Mouse (Mus musculus) gastrocnemius, postnatal 36 days (tissue): ENCODE data around the gene Gm12830. TPM values are rescaled to one million over a fixed set of nuclear protein-coding genes. Genes with fewer than 3 reads are reported as not detected.

Experiments used
- DNase-seq, 2 experiments: peaks; one replicate each; pipeline ENCODE4 v3.0.0; 2022
- intact Hi-C: fragments of 180-260 bp; cut with DNase I; formaldehyde crosslinking; loops from one replicate; pipeline ENCODE4 v1.15.1; 2025
- total RNA-seq, 2 experiments: library from RNA; stranded (reverse); gene quantifications; 2 replicates each; pipeline ENCODE4 v1.2.3; 2021

Gene Gm12830
- total RNA-seq, 2 experiments from 2014 or later: not detected

DNA sequence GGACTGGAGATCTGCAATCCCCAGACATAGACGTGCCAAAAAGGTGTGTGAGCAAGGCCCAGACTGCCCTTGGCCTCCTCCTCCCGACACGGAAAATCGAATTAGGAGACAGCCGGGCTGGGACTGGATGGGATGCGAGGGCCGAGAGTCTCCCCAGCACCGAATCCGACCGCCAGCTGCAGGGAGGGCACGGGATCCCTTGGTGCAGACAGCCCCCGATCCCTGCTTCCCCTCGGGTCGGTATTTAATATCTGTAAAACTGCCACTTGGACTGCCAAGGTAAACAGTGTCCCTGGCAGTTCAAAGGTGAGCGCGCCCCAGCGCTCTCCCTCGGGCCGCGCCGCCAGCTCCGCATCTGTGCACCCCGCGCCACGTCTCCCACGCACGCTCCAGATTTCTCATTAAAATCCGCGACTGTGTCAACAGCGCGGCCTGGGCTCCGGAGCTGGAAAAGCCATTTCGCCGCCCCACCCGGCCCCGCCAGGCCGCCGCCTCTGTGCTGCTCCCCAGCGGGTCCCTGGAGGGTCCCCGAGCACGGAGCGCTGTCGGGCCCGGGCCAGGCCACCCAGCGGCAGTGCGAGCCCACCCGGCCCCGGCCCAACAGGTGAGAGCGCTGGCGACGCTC lies 21.7 kb downstream of the Gm12830 start:
- DNase-seq: no peak
- intact Hi-C loops: no loop called here

DNA sequence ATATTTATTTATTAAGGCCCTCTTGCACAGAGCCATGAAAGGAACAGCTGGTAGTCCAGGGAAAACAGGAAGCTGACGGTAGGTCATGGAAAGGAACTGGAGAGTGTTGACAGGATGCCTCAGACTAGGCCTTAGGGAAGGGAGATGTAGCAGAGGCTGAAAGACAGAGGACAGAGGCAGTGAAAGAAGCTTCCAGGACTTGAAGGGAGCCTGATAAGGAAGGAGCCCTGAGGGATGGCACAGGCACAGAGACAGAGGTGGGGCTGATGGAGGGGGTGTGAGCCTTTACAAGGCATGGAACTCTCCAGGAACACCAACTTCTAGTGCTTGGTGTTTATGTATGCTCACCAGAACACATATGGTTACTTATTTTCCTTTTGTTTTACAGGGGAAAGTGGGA lies 23.1 kb downstream of the Gm12830 start:
- no peak for DNase-seq

DNA sequence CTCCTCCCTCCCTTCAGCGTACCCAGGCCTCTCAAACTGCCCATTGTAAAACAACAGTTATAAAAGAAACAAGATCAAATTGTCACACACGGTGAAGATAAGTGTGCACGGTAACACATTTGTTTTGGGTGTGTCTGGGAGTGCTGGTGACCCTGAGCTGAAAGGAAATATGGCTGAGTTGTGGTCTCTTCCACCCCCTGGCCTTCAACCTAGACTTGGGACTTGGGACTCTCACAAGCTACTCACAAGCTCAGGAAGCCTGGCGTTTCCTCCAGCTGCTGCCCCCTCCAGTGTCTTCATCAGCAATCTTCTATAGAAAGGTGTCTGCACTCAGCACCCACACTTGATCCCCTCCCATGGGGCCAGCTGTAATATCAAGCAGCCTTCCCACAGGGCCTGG lies 24.1 kb downstream of the Gm12830 start:
- intact Hi-C loops: no loop called here
- DNase-seq: no peak

More for the DNA sequence above, 23.1 kb downstream of the Gm12830 start:
- intact Hi-C loops: no loop called here

DNA sequence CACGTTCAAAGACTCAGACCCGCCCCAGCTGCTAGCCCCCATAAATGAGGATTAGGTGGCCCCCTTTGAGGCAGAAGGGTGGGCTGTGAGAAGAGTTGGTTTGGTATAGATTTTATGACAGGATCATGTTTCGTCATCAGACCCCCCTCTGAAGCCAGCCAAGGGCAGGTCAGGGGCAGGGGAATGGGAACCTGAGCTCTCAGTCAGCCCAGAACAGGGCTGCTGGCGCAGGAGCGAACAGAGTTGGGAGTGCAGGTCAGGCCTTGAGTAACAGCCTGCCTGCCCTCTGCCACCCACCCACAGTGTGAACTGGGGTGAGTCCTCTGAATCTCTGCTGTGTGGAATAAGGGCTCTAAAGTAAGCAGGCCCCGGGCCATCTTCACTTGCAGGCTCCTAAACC lies 25.2 kb downstream of the Gm12830 start:
- intact Hi-C loops: no loop called here
- DNase-seq: no peak

DNA sequence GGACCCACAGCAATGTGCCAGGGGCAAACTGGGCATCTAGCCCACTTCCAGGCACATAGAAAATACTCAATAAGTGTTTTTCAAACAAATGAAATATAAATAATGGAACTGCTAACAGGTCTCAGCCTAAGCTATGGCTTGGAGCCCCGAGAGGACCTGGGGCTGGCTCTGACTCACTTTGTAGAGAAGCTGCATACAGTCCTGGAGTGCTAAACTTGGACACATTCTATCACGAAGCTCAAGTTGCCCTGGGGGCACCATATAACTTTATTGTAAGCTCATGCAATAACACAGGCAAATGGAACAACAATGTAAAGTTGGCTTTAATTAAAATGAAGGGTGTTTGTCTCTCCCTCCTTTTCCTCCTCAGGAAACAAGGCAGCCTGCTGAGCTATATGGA lies 32.4 kb downstream of the Gm12830 start:
- intact Hi-C loops: no loop called here
- no peak for DNase-seq

DNA sequence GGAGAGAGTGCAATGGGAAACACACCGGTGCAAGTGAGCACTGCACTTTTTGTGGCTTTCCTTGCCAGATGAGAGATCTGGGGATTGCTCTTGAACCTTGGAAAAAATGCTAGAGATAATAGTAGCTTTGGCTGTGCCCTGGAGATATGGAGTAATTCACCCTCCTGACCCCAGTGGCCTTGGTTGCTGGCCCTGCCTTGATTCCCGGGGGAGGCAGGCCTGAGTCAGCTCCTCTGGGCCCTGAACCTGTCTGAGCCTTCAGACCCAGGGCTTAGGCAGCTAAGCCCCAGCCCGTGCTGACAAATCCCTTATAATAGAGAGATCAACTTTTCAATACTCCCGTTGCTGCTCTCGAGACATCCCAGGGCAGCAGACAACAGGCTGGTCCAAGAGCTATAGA lies 36.9 kb downstream of the Gm12830 start:
- no peak for DNase-seq
- intact Hi-C loops: no loop called here

DNA sequence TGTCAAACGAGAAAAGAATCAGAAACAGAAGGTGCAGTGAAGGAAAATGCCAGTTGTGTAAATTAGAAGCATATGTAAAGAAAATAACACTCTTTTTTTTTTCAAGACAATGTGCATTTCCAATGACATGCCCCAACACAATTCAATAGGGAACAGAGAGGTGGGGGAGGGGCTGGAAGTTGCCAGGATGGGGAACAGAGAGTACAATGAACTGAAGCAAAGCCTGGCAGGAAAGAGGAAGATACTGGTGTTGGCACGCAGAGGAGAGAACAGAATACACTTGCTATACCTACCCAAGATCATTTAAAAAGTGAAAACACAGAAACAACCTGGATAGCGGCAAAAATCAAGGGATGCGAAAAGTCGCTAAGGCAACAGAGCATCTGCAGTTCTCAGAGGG lies 41.6 kb downstream of the Gm12830 start:
- DNase-seq: no peak
- intact Hi-C loops: no loop called here

DNA sequence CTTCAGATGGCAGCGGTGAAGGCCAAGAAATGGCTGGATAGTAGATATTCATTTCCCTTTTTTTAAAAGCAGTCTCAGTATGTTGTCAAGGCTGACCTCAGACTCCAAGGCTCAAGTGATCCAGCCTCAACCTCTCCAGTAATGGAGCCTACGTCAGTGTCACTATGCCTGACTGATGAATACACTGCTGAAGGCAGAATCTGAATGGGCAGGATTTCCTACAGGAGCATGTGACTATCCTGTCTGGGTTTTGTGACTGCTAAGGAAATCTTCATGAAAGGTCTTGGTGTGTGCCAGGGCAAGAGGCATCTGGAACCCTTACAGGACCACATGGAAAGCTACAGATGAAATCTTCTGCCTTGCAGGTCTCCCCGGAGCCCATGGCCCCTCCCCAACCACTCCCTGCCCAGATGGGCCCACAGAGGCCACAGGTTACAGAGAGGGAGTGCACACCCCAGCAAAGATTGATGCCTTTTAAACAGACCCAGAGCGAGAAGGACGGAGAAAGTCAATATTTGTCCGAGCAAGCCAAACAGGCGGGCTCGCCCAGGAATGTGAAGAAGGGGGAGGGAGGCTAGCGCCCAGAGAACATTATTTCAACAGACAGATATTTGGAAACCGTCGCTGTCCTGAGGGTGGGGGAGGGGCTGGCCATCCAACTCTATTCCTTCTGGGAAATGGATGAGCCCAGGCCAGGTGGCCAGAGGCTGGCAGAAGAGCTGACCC lies 48.4 kb downstream of the Gm12830 start:
- intact Hi-C loops: no loop called here

DNA sequence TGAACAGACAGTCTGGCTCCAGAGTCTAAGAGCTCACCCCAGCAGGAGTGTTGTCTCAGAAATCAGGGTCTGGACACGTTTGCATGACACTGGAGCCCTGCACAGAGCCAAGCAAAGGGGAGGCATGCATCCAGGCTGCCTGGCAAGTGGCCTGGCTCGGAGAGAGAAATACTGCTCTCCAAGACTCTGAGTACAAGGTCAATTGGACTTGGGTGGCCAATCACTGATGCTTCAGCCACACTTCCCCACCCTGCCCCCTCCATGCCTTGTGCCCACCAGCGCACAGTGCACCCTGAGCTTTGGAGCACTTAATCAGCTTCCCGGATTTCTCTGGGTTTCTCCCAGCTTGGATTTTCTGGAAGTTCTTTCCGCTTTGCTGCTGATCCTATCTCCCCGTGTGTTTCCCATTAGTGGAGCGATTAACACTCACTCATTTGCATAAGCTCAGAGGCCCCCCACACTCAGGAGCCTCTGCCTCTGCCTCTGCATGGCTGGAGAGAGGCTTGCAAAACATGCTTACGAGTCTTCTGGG lies 55.0 kb downstream of the Gm12830 start:
- intact Hi-C loops: no loop called here
- no peak for DNase-seq

More for the DNA sequence above, 48.4 kb downstream of the Gm12830 start:
- no peak for DNase-seq

DNA sequence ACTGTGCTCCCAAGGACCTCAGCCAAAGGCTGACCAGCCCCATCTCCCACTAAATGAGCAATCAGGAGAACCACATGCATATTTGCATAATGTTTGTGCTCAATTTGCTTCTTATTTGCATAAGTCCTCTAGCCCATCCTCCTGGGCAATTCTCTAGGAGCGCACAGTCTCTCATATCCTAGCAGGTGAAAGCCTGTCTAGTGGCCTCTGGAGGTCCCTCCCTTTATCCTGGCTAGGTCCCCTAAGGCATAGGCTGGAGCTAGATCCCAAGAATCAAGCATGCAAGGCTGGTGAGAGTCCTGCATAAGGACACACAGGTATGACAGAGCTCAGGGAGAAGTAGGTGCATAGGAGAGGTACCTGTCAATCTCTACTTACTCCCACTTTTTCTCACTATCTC lies 60.7 kb downstream of the Gm12830 start:
- intact Hi-C loops: no loop called here
- no peak for DNase-seq

DNA sequence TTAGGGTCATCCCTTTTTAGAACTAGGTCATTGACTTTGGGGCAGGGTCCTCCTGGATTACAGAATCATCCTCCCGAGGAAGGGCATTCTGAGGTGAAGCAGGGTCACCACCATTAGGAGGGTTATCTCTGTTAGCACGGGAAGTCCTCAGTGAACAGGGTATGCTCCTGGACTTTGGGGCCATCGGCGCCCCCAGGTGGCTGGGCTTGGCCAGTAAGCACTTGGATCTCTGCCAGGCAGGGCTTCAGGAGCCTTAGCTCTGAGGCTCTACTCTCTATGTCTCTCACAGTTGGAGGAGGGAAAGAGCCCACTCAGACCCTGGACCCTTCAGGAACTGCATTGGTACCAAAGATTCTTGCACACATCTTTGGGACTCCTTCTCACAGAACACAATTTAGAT lies 76.3 kb downstream of the Gm12830 start:
- no peak for DNase-seq
- intact Hi-C loops: no loop called here

DNA sequence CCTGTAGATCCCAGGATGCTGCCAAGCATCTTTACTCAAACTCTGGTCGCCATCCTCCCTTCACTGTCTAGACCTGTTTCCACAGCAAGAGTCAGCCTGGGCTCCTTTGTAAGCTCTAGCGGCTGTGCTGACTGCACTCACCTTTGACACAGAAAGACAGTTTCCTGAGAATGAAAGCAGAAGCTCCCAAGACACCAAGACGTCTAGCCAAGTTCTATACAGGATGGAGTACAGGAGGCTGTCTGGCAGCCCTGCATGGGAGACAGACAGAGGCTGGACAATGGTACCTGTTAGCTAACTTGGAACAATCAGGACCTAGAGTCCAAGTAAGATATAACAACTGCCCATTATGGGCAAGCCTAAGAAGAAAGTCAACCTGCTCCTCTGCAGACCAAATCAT lies 78.4 kb downstream of the Gm12830 start:
- intact Hi-C loops: no loop called here
- DNase-seq: no peak

DNA sequence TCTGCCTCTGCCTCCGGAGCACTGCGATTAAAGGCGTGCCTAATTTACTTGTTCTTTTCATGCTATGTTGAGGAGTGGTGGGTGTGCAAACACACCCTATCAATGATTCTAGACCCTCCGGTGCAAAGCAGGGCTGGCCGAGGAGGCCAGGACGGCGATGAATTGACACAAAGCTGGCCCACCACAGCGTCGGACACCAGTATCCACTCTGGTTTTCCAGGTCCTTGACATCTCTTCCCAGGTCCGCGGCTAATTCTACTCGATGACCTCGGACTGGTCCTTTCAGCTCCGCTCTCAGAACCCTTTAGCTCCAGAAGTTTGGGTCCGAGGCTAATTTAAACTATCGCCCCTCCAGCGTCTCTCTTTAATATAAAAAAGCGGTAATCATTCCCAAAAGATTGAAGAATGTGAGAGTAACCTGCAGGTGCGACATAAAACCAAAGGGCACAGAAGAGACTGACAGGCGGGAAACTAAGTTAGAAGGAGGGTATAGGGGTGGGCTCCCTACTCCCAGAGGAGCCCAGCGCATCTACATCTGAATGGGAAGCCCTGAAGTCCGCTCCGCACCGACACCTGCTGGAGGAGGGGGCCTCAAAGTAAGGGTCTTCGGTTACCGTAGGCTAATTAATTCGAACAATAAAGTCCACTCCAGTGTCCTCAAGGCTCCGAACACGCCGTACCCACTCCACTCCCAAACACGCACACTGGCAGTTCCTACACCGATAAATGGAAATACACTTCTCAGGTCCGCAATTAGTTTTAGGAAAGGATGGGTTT lies 79.5 kb downstream of the Gm12830 start:
- intact Hi-C loops: no loop called here
- no peak for DNase-seq

DNA sequence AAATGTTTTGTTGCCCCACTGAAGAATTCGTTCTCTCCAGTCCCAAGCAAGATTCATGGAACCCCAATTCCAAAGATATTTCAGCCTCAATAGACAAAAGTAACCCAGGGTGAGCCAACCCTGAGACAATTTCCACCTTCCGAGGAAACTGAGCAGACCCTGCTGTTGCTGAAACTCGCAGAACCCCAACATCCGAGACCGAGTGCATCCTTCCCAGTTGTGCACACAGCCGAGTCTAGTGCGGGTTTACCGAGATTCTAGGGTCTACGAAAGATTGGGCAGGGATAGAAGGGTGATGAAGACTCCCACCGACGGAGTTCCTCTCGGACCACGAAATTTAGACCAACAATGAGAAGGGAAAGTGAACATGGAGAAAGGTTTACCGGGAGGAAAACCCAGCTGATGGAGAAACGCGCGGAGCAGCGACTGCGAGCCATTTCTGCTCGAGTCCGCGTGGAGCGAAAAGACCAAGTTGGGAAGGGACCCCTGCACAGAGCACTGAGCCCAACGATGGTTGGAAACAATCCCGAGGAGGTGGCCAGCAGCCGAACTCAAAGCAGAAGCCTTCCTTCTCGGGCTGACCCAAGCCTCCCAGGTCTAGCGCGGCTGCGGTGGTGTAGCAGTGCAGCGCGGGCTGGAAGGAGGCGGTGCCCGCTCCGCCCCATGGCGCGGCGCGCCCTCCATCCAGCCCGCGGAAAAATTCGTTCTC lies 80.3 kb downstream of the Gm12830 start:
- intact Hi-C loops: no loop called here
- no peak for DNase-seq

DNA sequence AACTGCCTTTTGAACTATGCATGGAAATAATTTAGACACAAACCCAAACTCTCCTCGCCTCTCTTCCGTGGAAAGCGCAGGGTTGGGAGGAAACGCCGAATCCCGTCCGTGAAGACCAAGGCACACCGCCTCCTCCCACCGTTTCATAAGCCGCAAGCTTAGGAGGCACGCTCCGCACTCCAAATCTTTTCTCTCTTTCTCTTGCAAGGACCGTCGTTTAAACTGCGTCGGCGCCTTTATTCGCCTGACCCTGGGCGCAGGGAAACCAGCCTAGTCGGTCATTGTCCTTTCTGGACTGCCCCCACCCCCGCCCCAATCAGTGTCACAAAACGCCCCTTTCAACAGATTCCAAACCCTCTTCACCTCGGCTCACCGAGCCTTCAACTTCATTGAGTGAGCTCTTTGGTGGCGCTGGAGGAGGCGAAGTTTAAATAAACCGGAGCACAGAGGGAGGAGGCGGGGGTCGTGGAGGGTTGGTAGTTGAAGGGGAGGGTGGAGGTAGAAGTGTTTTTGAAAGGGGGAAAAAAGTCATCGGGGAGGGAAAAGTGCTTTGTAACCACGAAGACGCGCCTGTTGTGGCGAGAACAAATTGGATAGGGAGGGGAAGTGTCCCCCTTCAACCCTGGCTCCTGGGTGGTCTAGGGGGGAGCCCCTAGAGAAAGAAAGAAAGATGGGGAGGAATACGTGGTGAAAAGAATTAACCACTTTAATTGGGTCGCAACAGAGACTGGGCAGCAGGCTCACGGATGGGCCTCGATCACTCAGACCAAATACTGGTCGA lies 81.3 kb downstream of the Gm12830 start:
- intact Hi-C loops: no loop called here
- no peak for DNase-seq

DNA sequence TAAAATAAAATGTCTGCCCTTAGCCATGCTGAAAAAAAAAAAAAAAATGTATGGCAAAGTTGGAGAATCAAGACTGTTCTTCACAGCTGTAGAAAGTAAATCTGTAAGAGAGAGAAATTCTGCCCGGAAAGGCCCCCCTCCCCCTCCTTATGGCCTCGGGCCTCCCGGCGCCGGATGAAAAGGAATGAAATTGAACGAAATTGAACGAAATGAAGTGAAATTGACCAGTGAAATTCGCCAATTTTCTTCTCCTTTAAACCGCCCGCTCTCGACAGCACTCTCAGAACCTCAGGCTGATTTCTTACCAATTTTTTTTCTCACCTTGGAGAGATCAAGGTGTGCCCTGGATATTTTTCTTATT lies 81.9 kb downstream of the Gm12830 start:
- no peak for DNase-seq
- intact Hi-C loops: no loop called here

DNA sequence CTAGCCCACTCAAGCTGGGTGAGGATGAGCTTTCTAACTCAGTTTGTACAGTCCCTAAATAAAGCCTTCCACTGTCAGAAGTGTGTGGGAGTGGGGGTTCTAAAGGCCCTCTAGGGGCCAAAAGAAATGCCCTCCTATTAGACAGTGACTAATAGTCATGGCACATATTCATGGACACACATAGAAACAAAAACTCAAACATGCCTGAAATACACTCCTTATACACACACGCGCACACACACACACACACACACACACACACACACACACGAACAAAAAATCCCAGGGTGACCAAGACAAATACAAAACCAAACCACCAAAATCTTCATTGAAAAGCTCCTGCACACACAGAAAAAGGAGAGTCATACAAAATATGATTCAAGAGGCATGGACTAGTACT lies 84.0 kb downstream of the Gm12830 start:
- no peak for DNase-seq
- intact Hi-C loops: no loop called here
